Mouse (Mus musculus): ENCODE data around the gene Zfp819. TPM values are rescaled to one million over a fixed set of nuclear protein-coding genes. Genes with fewer than 3 reads are reported as not detected.
A peak's percentile ranks its signal among the peaks of the same experiment; 100 is the strongest.

Zfp819 gene
- polyA plus RNA-seq, 1 experiment from 2014 or later = not detected

GRCm38 (mm10) chr7:43579440-43580171, 27.4 kb upstream of the Zfp819 start, which contains the start of gene Zfp719:
Zfp719 (plus strand) TSS chr7:43579610.
- Histone ChIP-seq H3K27ac (ENCODE audit: low read depth) (peak within 1 kb of the TSS; percentile 66), H3K4me2 (ENCODE audit: low read depth, low read length) (peak within 1 kb of the TSS; percentile 69), H3K4me3 (ENCODE audit: low read depth, low read length) (peak within 1 kb of the TSS; percentile 59), H3K9me3 (ENCODE audit: low read length) (no peaks in the 10 kb centered on the region), H3K9ac (replicated peaks) (peak within 1 kb of the TSS; percentile 66), H3K4me1 (ENCODE audit: insufficient read depth) (peaks cover 6% of the 10 kb centered on the region; the same call in 1 of the 2 replicates), H3K27me3 (ENCODE audit: insufficient read depth, low read length) (no peaks in the 10 kb centered on the region), H3K36me3 (replicated peaks; ENCODE audit: insufficient read depth, low read length) (peaks cover 8% of the 10 kb centered on the region)
- peak; percentile 87 for DNase-seq
- peak; percentile 98 for ATAC-seq
- TF ChIP-seq EP300 (IDR thresholded peaks at IDR 0.05; ENCODE audit: low read depth) = peak; percentile 48; the same call in 1 of the 2 replicates
- TF ChIP-seq CTCF (IDR thresholded peaks at IDR 0.05; ENCODE audit: low read depth) = no peak
- under 1% methylated on average over 37 of the region's 37 CpGs for WGBS (ENCODE audit: insufficient replicate concordance)

DNA sequence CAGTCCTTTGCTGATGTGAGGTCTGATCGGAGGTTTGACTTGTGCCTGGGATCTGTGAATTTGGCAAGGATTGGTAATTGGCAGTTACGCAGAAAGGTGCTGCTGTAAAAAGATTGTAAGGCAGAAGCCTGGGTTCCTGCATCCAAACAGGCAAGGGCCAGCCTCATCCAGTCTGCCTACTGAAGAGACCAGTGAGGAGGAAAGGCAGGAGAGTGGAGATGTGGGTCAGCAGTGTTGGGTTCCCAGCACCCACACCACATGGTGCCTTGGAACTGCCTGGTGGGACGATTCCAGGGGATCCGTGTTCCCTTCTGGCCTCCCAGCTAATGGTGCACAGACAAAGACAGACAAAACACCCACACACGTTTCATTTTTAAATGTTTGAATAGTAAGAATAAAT, 26.4 kb upstream of the Zfp819 start:
- Histone ChIP-seq H3K27me3 (ENCODE audit: insufficient read depth, low read length) (no peaks in the 10 kb centered on the region), H3K36me3 (replicated peaks; ENCODE audit: insufficient read depth, low read length) (peaks cover 17% of the 10 kb centered on the region), H3K9ac (replicated peaks) (no peak overlapping the region; the same call in 1 of the 2 replicates), H3K4me1 (ENCODE audit: insufficient read depth) (peaks cover 6% of the 10 kb centered on the region; the same call in 1 of the 2 replicates), H3K9me3 (ENCODE audit: low read length) (no peaks in the 10 kb centered on the region), H3K27ac (ENCODE audit: low read depth) (no peak overlapping the region), H3K4me2 (ENCODE audit: low read depth, low read length) (peak overlapping the region; percentile 69), H3K4me3 (ENCODE audit: low read depth, low read length) (peak overlapping the region; percentile 59)
- WGBS (ENCODE audit: insufficient replicate concordance) = 70% methylated on average over 5 of the region's 5 CpGs
- ATAC-seq (no peak), DNase-seq (no peak)
- TF ChIP-seq CTCF (IDR thresholded peaks at IDR 0.05; ENCODE audit: low read depth) = no peak
- no peak for TF ChIP-seq EP300 (IDR thresholded peaks at IDR 0.05; ENCODE audit: low read depth)

- no peaks in the 10 kb centered on the region for H3K9me3 ChIP-seq (ENCODE audit: low read length)
- DNase-seq (no peak), ATAC-seq (no peak)
- peaks cover 51% of the 10 kb centered on the region for H3K36me3 ChIP-seq (replicated peaks; ENCODE audit: insufficient read depth, low read length)
- no peak overlapping the region for H3K4me2 ChIP-seq (ENCODE audit: low read depth, low read length)
- no peak overlapping the region for H3K9ac ChIP-seq (replicated peaks)
- WGBS (ENCODE audit: insufficient replicate concordance) = 83% methylated on average over 5 of the region's 5 CpGs
- peaks cover 6% of the 10 kb centered on the region; the same call in 1 of the 2 replicates for H3K4me1 ChIP-seq (ENCODE audit: insufficient read depth)
- H3K27ac ChIP-seq (ENCODE audit: low read depth) = no peak overlapping the region
- H3K27me3 ChIP-seq (ENCODE audit: insufficient read depth, low read length) = no peaks in the 10 kb centered on the region
- H3K4me3 ChIP-seq (ENCODE audit: low read depth, low read length) = no peak overlapping the region
- TF ChIP-seq EP300 (IDR thresholded peaks at IDR 0.05; ENCODE audit: low read depth) (no peak), CTCF (IDR thresholded peaks at IDR 0.05; ENCODE audit: low read depth) (peak; percentile 41)
Observed at GRCm38 (mm10) chr7:43584790-43585189, 22.2 kb upstream of the Zfp819 start.

GRCm38 (mm10) chr7:43601884-43602283, 5.1 kb upstream of the Zfp819 start:
- TF ChIP-seq CTCF (IDR thresholded peaks at IDR 0.05; ENCODE audit: low read depth) (no peak), EP300 (IDR thresholded peaks at IDR 0.05; ENCODE audit: low read depth) (no peak)
- Histone ChIP-seq H3K4me2 (ENCODE audit: low read depth, low read length) (no peak overlapping the region), H3K9ac (replicated peaks) (no peak overlapping the region), H3K4me1 (ENCODE audit: insufficient read depth) (peaks cover 2% of the 10 kb centered on the region; the same call in 1 of the 2 replicates), H3K4me3 (ENCODE audit: low read depth, low read length) (no peak overlapping the region), H3K27ac (ENCODE audit: low read depth) (no peak overlapping the region), H3K27me3 (ENCODE audit: insufficient read depth, low read length) (no peaks in the 10 kb centered on the region), H3K36me3 (replicated peaks; ENCODE audit: insufficient read depth, low read length) (no peaks in the 10 kb centered on the region), H3K9me3 (ENCODE audit: low read length) (no peaks in the 10 kb centered on the region)
- WGBS (ENCODE audit: insufficient replicate concordance) = 42% methylated on average over 5 of the region's 5 CpGs
- DNase-seq = no peak
- no peak for ATAC-seq

DNA sequence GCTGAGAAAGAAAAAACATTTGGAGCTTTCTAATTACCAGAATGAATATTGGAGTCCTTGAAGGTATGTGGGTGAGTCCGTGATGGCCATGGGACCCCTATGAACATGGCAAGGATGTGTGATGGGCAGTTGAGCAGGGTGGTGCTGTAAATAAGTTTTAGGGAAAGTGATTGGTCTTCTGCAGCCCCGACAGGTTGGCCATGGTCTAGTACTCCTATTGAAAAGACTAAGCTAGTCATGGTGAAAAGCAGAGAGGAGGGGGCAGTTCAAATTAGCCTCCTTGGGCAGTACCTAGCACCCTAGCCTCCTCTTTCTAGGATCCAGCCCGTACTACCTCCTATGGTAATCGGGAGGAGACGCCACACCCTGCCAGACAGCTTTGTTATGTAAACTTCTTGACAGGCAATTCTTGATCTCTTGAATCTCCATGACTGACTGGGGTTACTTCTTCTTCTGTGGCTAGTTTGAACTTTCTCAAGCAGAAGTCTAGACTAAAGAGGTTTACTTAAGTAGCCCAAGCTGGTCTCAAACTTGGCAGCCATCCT, 846 bp downstream of the Zfp819 start:
- DNase-seq (no peak), ATAC-seq (no peak)
- H3K9ac ChIP-seq (replicated peaks) = no peak overlapping the region
- 33% methylated on average over 5 of the region's 5 CpGs for WGBS (ENCODE audit: insufficient replicate concordance)
- TF ChIP-seq CTCF (IDR thresholded peaks at IDR 0.05; ENCODE audit: low read depth) = no peak
- no peak for TF ChIP-seq EP300 (IDR thresholded peaks at IDR 0.05; ENCODE audit: low read depth)
- H3K27ac ChIP-seq (ENCODE audit: low read depth) = no peak overlapping the region
- H3K4me3 ChIP-seq (ENCODE audit: low read depth, low read length) = no peak overlapping the region
- peak overlapping the region; percentile 74; the same call in 1 of the 2 replicates for H3K4me2 ChIP-seq (ENCODE audit: low read depth, low read length)
- H3K36me3 ChIP-seq (replicated peaks; ENCODE audit: insufficient read depth, low read length) = no peaks in the 10 kb centered on the region
- H3K9me3 ChIP-seq (ENCODE audit: low read length) = no peaks in the 10 kb centered on the region
- peaks cover 11% of the 10 kb centered on the region for H3K4me1 ChIP-seq (ENCODE audit: insufficient read depth)
- no peaks in the 10 kb centered on the region for H3K27me3 ChIP-seq (ENCODE audit: insufficient read depth, low read length)

DNA sequence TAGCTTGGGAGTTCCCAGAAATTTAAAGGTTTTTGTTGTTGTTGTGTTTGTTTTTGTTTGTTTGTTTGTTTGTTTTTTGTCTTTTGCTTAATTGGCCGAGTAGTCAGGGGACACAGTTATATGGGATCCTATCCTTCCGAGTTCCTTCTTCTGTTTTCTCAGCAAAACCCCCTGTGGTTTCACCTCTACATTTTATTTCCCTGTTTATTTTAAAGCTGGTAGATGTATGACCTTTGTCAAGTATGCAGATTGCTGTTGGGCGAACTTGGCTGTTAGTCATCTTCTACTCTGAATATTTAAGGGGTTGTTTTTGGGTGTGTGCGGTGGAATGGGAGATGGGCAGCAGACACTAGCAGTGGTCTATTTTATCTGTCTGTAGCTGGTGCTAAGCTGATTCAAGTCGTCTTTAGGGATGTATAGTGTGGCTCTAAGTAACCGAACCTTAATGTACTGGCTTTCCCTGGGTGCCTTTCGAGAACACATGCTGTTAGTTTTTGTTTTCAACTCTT, 1.4 kb downstream of the Zfp819 start:
- Histone ChIP-seq H3K4me2 (ENCODE audit: low read depth, low read length) (no peak overlapping the region), H3K9me3 (ENCODE audit: low read length) (no peaks in the 10 kb centered on the region), H3K27ac (ENCODE audit: low read depth) (no peak overlapping the region), H3K9ac (replicated peaks) (no peak overlapping the region), H3K36me3 (replicated peaks; ENCODE audit: insufficient read depth, low read length) (no peaks in the 10 kb centered on the region), H3K27me3 (ENCODE audit: insufficient read depth, low read length) (no peaks in the 10 kb centered on the region), H3K4me1 (ENCODE audit: insufficient read depth) (peaks cover 11% of the 10 kb centered on the region), H3K4me3 (ENCODE audit: low read depth, low read length) (no peak overlapping the region)
- WGBS (ENCODE audit: insufficient replicate concordance) = 61% methylated on average over 7 of the region's 7 CpGs
- no peak for DNase-seq
- no peak for ATAC-seq
- TF ChIP-seq CTCF (IDR thresholded peaks at IDR 0.05; ENCODE audit: low read depth) (no peak), EP300 (IDR thresholded peaks at IDR 0.05; ENCODE audit: low read depth) (no peak)

All from liver, postnatal 0 days (tissue).